Mouse (Mus musculus) neural tube, embryonic 11.5 days (tissue): ENCODE measurements around the gene Ly6g6d. TPM values are rescaled to one million over a fixed set of nuclear protein-coding genes. Genes with fewer than 3 reads are reported as not detected.

ENCODE experiments used
- ATAC-seq: fragments of 200-750 bp; cut with Nextera tagmentation; 2 replicates; pipeline ENCODE4 v1.8.0; 2017; ENCODE audit warnings: moderate number of reproducible peaks, mild to moderate bottlenecking, moderate TSS enrichment, moderate library complexity; ENCODE audit not compliant: insufficient read depth, low FRiP score, low TSS enrichment
- DNase-seq: peaks from one replicate; pipeline ENCODE4 v3.0.0-alpha.2; 2015; ENCODE audit warnings: low spot score
- H3K27ac ChIP-seq: fragments of 300-500 bp; sonication (generic); 2 replicates; pipeline ENCODE4 v1.5.1; 2014; ENCODE audit warnings: low read depth, mild to moderate bottlenecking, low read length
- H3K27me3 ChIP-seq: fragments of 300-500 bp; sonication (generic); 2 replicates; pipeline ENCODE4 v1.6.1; 2014; ENCODE audit warnings: mild to moderate bottlenecking, low read length, mixed read lengths; ENCODE audit not compliant: control insufficient read depth, insufficient read depth
- H3K36me3 ChIP-seq: fragments of 300-500 bp; sonication (generic); 2 replicates; pipeline ENCODE4 v1.6.1; 2014; ENCODE audit warnings: mild to moderate bottlenecking, low read length, moderate library complexity, mixed read lengths; ENCODE audit not compliant: control insufficient read depth, insufficient read depth
- H3K4me1 ChIP-seq: fragments of 300-500 bp; sonication (generic); 2 replicates; pipeline ENCODE4 v1.6.1; 2014; ENCODE audit warnings: low read length, mixed read lengths; ENCODE audit not compliant: control insufficient read depth, insufficient read depth
- H3K4me2 ChIP-seq: fragments of 300-500 bp; sonication (generic); 2 replicates; pipeline ENCODE4 v1.6.1; 2014; ENCODE audit warnings: low read depth, mild to moderate bottlenecking, moderate library complexity
- H3K4me3 ChIP-seq: fragments of 300-500 bp; sonication (generic); 2 replicates; pipeline ENCODE4 v1.5.1; 2014; ENCODE audit warnings: low read depth, low read length
- H3K9ac ChIP-seq: fragments of 300-500 bp; sonication (generic); 2 replicates; pipeline ENCODE4 v1.6.1; 2014; ENCODE audit warnings: mild to moderate bottlenecking, low read length
- H3K9me3 ChIP-seq: fragments of 300-500 bp; sonication (generic); 2 replicates; pipeline ENCODE4 v1.6.1; 2016; ENCODE audit warnings: low read length; ENCODE audit not compliant: control insufficient read depth
- WGBS: fragments of 180-500 bp; shearing (Covaris S2); extraction: QIAGEN DNeasy Blood & Tissue Kit; methylation state at CpG from one replicate; pipeline ENCODE4 v1.1.7; 2014; 5-methylcytosine and 5-hydroxymethylcytosine counted together
- polyA plus RNA-seq: library from polyadenylated mRNA; unstranded; fragments of >200 nt; fragmentation: Nextera tagmentation; extraction: Ambion mirVana; gene quantifications from 2 replicates; pipeline ENCODE4 v1.2.1, GENCODE M21; 2014

Ly6g6d gene
- polyA plus RNA-seq, 1 experiment from 2014 or later: 1.0 TPM

DNA sequence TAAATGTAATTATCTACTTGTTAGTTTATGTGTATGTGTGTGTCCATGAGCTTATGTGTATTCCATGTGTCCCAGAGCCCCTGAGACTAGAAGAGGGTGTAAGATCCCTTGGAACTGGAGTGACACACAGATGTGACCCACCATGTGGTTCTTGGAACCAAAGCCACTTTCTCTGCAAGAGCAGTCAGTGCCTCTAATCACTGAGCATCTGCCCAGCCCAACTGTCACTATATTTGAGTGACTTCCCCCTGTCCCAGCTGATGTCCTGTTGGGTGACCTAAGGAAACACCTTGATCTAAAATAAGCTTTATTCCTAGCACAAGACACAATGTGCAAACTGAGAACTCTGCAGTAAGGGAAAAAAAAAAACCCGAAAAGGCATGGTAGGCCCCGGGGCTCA, 49.5 kb downstream of the Ly6g6d start:
- Histone ChIP-seq H3K27me3 (no peaks in the 10 kb centered on the region), H3K4me3 (no peak overlapping the region), H3K36me3 (no peaks in the 10 kb centered on the region), H3K4me1 (peaks cover 2% of the 10 kb centered on the region; the same call in 1 of the 2 replicates), H3K27ac (no peak overlapping the region), H3K9me3 (no peaks in the 10 kb centered on the region), H3K9ac (no peak overlapping the region), H3K4me2 (no peak overlapping the region)
- WGBS: 90% methylated on average over 2 of the region's 2 CpGs
- DNase-seq: no peak
- no peak for ATAC-seq

DNA sequence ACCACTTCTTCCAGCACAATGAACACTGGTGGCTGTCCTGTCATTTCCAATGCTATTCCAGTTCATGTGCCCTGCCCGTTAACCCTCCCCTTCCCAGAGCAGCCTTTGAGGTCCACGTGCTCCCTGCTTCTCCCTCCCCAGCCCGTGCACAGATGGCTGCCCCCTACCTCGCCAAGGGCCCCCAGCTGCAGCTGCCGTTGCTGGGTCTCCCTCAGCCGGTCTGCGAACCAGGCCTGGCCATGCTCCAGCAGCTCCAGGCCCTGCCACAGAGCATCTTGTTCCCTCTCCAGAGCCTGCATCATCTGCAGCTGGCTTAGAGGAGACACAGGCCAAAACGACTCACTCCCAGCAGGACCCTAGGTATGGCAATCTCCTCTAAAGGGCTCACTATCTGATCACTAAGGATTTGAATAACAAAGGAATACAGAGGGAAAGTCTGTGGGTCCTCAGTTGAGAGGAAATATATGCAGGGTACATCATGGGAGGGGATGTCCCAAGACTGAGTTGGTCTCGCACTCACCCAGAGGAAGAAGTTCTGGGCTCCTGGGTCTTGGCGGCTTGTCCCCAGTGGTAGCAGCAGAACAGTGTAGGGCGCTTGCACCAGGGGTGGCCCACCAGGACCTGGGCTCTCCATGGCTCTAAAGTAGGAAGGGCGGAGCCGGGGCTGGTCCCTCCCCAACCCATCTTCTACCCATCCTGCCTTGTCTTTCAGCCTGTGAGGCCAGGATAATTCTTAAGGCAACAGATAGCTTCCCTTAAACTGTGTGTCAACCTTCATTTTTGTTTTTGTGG, 50.4 kb downstream of the Ly6g6d start, which contains the start of gene Sapcd1:
Gene Sapcd1, minus strand, starts transcription at position 740 of the 792 bp plus-strand sequence.
- ATAC-seq: peak; percentile 56; the same call in 1 of the 2 replicates
- H3K9ac ChIP-seq: peak within 1 kb of the TSS; percentile 50
- no peak within 1 kb of the TSS for H3K4me3 ChIP-seq
- peaks cover 2% of the 10 kb centered on the region; the same call in 1 of the 2 replicates for H3K4me1 ChIP-seq
- H3K9me3 ChIP-seq: no peaks in the 10 kb centered on the region
- H3K27ac ChIP-seq: peak within 1 kb of the TSS; percentile 53
- H3K4me2 ChIP-seq: peak within 1 kb of the TSS; percentile 20; the same call in 1 of the 2 replicates
- H3K36me3 ChIP-seq: no peaks in the 10 kb centered on the region
- no peaks in the 10 kb centered on the region for H3K27me3 ChIP-seq
- DNase-seq: peak; percentile 41
- WGBS: 24% methylated on average over 13 of the region's 13 CpGs

DNA sequence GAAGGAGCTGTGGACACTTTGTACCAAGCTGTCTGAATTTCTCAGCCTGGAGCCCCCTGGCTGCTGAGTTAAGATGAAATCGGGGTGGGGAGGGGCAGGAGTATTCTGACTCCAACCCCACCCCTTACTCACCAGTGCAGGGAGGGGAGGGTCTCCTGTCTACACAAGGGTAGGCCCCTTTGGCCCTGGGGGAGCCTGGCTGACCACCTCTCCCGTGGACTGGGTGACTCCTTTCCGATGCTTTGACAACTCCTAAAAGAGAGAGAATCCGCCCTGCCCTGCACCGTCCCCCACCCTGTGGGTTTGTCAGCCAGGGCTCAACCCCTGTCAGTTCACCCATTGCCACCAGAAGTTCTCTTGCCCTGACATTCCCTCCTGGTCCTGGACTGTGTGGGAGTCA, 51.7 kb downstream of the Ly6g6d start:
- ATAC-seq (no peak), DNase-seq (no peak)
- no peaks in the 10 kb centered on the region for H3K27me3 ChIP-seq
- H3K9ac ChIP-seq: no peak overlapping the region
- no peak overlapping the region for H3K4me2 ChIP-seq
- H3K4me1 ChIP-seq: peaks cover 2% of the 10 kb centered on the region; the same call in 1 of the 2 replicates
- no peak overlapping the region for H3K27ac ChIP-seq
- 87% methylated on average over 5 of the region's 5 CpGs for WGBS
- H3K4me3 ChIP-seq: no peak overlapping the region
- no peaks in the 10 kb centered on the region for H3K36me3 ChIP-seq
- no peaks in the 10 kb centered on the region for H3K9me3 ChIP-seq

DNA sequence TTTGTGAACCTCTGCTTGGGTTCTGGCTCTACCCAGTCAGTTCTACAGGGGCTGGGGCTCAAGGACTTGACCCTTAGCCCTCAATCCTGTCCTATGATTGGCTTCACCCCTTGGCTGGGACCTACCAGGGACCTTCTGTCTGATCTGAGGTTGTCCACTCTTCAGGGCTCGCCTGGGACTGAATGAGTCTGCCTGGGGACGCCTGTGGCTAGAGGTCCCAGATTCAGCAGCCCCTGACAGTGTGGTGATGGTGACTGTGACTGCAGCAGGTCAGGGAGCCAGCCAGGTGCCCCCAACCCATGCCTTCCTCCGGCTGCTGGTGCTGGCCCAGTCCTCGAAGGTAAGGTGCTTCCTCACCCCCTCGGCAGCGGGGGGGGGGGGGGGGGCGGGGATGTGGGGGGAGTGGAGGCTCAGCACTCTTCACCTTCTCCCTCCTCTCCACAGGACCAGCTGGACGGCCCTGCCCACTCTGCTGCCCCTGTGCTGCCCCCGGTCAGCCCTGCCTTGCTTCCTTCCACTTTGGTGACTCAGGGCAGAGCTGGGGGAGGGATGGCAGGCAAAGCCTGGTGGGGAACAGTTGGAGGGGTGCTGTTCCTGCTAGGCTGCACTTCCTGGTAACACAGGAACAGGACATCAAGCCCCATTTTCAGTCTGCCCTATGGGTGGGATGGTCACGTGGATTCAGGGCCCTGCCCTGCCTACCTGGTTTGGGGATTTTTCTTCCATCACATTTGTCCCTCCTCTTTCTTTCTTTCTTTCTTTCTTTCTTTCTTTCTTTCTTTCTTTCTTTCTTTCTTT, 53.0 kb downstream of the Ly6g6d start:
- H3K27me3 ChIP-seq: no peaks in the 10 kb centered on the region
- H3K4me1 ChIP-seq: peaks cover 2% of the 10 kb centered on the region; the same call in 1 of the 2 replicates
- WGBS: 66% methylated on average over 6 of the region's 10 CpGs
- H3K36me3 ChIP-seq: no peaks in the 10 kb centered on the region
- no peak overlapping the region for H3K9ac ChIP-seq
- ATAC-seq (no peak), DNase-seq (no peak)
- H3K27ac ChIP-seq: no peak overlapping the region
- no peak overlapping the region for H3K4me2 ChIP-seq
- H3K9me3 ChIP-seq: no peaks in the 10 kb centered on the region
- no peak overlapping the region for H3K4me3 ChIP-seq

DNA sequence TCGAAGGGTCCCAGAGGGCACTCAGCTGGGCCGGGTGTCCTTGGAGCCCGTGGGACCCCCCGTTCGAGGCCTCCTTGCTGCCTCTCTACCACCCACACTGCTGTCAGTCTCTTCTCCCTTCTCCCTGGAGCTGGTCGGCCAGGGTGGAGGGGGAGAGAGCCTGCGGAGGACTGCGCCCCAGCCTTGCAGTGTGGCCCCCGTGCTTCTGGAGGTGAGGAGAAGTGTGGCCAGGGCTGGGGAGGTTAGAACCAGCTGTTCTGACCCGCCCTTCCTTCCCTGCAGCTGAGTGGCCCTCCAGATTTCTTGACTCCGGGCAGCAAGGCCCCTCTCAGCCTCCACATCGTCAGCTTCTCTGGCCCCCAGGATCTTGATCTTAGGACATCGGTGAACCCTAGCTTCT, 53.6 kb downstream of the Ly6g6d start:
- H3K27me3 ChIP-seq: no peaks in the 10 kb centered on the region
- no peak overlapping the region for H3K4me2 ChIP-seq
- WGBS: 84% methylated on average over 13 of the region's 13 CpGs
- no peaks in the 10 kb centered on the region for H3K9me3 ChIP-seq
- no peak overlapping the region for H3K27ac ChIP-seq
- no peak overlapping the region for H3K9ac ChIP-seq
- H3K4me1 ChIP-seq: 0 out of 2 replicates have a peak, but pooled peaks cover 2% of the 10 kb centered on the region
- ATAC-seq (no peak), DNase-seq (no peak)
- H3K4me3 ChIP-seq: no peak overlapping the region
- H3K36me3 ChIP-seq: no peaks in the 10 kb centered on the region

DNA sequence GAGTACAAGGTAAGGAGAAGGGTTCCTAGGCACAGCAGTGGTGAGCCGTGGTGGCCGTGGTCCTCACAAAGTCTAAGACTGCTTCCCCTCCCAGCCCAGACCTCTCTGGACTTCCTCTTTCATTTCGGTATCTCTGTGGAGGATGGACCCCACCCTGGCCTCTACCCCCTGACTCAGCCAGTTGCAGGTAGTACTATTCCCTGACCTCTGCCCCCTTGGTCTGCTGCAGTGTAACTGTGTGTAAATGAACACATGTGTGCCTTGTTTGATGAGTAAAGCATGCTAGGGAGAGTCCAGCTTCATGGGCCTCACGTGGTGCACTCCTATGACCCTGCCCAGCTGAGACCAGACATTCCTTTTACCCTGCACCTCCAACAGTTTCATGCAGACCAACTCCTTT, 54.1 kb downstream of the Ly6g6d start:
- Histone ChIP-seq H3K4me1 (0 out of 2 replicates have a peak, but pooled peaks cover 2% of the 10 kb centered on the region), H3K9ac (no peak overlapping the region; the same call in 1 of the 2 replicates), H3K9me3 (no peaks in the 10 kb centered on the region), H3K27ac (no peak overlapping the region), H3K27me3 (no peaks in the 10 kb centered on the region), H3K4me2 (no peak overlapping the region), H3K36me3 (no peaks in the 10 kb centered on the region), H3K4me3 (no peak overlapping the region)
- ATAC-seq (no peak), DNase-seq (no peak)
- WGBS: 88% methylated on average over 4 of the region's 4 CpGs

DNA sequence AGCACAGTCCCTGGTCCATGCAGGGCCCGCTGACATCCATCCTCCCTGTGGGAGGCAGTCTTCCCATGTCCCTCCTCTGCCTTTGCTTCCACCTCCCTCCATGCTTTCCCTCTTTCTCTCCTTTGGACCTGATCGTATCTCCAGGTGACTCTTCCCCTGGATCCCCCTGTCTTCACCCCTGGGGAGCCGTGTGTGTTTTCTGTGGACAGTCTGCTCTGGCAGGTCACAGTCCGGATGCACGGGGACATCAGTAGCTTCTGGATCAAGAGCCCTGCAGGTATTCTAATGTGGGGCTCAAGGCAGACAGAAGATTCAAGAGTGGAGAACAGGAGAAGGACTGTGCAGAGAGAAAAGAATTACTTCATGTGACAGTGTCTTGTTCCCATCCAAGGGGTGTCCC, 54.6 kb downstream of the Ly6g6d start:
- H3K9me3 ChIP-seq: no peaks in the 10 kb centered on the region
- no peaks in the 10 kb centered on the region for H3K36me3 ChIP-seq
- 0 out of 2 replicates have a peak, but pooled peaks cover 2% of the 10 kb centered on the region for H3K4me1 ChIP-seq
- no peak overlapping the region for H3K4me3 ChIP-seq
- WGBS: 84% methylated on average over 5 of the region's 5 CpGs
- DNase-seq (no peak), ATAC-seq (no peak)
- no peak overlapping the region for H3K9ac ChIP-seq
- H3K27me3 ChIP-seq: no peaks in the 10 kb centered on the region
- no peak overlapping the region for H3K4me2 ChIP-seq
- H3K27ac ChIP-seq: no peak overlapping the region

DNA sequence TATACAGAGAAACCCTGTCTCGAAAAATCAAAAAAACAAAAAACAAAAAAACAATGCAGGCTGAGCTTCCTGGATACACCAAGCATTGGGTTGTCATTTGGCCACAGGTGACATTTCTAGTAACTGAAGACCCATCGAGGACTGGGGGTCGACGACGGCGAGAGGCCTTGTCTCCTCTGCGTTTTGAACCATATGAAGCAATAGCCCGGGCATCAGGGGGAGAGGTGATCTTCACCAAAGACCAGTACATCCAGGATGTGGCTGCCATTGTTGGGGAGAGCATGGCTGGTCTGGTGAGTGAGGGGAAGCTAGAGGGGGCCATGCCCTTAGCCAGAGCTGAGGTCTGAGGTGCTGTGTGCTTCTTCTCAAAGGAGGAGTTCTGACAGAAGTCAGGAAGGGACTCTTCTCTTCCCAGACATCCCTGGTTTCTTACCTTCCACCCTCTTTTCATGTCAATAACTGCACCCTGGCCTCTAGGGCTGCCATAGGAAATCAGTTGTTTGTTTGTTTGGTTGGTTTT, 55.3 kb downstream of the Ly6g6d start:
- WGBS: 94% methylated on average over 8 of the region's 8 CpGs
- H3K4me1 ChIP-seq: no peaks in the 10 kb centered on the region

More for the DNA sequence above, 55.3 kb downstream of the Ly6g6d start:
- ATAC-seq: no peak
- H3K36me3 ChIP-seq: no peaks in the 10 kb centered on the region
- H3K9ac ChIP-seq: no peak overlapping the region
- H3K27me3 ChIP-seq: no peaks in the 10 kb centered on the region
- no peak overlapping the region for H3K27ac ChIP-seq
- no peak overlapping the region for H3K4me3 ChIP-seq
- H3K9me3 ChIP-seq: no peaks in the 10 kb centered on the region
- no peak overlapping the region for H3K4me2 ChIP-seq
- no peak for DNase-seq
